Mouse (Mus musculus) heart, adult 2 months (tissue): ENCODE results near the gene Yif1b.

Experiments used
- CTCF ChIP-seq: fragments of 200-600 bp; IDR thresholded peaks from 2 replicates; pipeline ENCODE4 v1.8.1; 2022; ENCODE audit warnings: antibody characterized with exemption, mild to moderate bottlenecking, moderate library complexity
- EP300 ChIP-seq: fragments of 200-500 bp; IDR thresholded peaks from 2 replicates; pipeline ENCODE4 v1.6.1; 2011; ENCODE audit warnings: low read depth, low read length, control low read depth; ENCODE audit not compliant: insufficient read depth

DNA sequence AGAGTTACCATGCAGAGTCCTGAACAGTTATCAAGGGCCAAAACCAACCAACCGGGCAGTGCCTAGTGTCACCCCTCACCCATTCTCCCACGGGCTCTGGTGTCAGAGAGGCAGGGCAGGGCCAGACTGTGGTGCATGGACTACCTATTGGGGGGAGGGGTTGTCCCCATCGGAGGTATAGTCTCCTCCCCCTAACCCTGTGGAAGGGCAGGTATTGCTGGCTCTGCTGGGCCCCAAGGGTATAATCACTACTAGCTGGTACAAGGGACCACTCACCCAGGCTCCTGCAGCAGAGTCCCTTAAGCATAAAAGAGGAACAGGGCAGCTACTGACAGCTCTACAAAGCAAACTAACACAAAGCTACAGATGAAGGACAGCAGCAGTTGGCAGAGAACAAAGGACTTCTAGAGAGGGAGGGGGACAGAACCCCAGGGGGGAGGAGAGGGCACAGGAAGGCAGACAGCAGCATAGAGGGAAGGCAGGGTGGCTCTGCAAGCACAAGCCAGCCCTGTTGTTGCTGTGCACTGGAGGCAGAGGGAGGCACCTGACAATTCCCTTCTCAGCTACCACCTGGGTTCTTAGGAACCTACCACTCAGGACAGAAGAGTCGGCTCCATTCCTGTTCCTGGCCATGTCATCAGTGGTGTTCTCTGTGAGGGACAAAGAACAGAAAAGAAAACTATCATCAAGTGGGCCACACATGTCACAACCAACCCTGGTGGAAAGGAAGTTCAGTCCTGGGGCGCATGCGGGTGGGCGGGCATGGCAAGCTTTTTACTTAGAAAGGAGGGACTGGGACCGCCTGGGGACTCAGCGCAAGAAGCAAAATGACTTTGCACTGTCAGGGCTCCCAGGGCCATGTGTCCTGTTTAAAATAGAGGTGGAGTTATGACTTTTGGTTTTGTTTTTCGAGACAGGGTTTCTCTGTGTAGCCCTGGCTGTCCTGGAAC lies 21.9 kb downstream of the Yif1b start:
- no peak for TF ChIP-seq CTCF
- TF ChIP-seq EP300, result no peak
